Mouse (Mus musculus) liver (tissue): ENCODE measurements around the gene Fcgrt.
A peak's percentile ranks its signal among the peaks of the same experiment; 100 is the strongest.

Source experiments
- DNase-seq: peaks from one replicate; pipeline ENCODE4 v3.0.0-alpha.2; 2020; ENCODE audit warnings: mixed read lengths

The Fcgrt gene

DNA sequence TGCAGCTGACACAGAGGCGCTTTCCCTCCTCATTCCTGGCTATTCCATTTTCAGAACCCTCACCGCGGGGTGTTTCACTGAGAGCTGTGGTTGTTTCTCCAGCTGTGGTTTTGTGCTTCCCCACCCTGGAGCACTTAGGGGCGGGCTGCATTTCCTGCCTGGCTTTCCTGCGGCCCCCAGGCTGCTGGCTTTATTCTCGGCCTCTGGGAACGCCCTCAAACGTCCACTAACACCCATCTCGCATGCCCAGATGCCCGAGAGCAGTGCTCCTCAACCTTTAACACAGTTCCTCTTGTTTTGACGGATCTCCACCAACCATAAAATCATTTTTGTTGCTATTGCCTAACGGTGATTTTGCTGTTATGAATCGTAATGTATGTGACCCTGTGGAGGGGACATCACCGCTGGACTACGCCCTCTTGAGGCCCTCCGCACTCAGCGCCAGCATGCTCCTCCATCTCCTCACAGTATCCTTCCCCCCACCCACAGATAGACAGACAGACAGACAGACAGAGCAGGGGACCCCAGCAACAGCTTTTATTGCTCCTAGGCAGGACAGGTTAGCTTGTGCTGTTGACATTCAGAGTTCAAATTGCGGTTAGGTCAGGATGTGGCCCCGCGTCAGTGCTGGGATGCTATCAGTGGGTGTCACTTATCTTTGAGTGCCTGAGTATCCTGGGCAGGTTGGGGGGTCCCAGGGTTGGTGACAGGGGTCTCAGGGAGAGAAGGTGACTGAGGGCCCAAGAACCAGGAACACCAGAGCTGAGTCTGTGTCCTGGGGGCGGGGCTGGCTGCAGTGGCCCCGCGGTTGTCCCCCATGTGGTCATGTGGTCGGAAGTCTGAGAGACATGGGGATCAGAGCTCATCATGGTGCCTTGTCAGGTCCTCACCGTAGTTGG lies 21.0 kb downstream of the Fcgrt start:
- peak; percentile 56 for DNase-seq

DNA sequence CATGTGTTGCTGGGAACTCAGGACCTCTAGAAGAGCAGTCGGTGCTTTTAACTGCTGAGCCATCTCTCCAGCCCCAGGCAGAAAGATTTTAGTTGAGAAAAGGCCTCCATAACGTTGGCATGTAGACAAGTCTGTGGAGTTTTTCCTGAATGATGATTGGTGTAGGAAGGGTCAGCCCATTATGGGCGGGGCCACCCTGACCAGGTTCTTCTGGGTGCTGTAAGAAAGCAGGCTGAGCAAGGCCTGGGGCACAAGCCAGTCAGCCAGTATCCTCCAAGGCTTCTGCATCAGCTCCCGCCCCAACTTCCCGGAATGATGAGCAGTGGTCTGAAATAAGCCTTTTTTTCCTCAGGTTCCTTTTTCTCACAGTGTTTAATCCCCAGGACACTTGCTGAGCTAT lies 22.6 kb downstream of the Fcgrt start:
- no peak for DNase-seq

DNA sequence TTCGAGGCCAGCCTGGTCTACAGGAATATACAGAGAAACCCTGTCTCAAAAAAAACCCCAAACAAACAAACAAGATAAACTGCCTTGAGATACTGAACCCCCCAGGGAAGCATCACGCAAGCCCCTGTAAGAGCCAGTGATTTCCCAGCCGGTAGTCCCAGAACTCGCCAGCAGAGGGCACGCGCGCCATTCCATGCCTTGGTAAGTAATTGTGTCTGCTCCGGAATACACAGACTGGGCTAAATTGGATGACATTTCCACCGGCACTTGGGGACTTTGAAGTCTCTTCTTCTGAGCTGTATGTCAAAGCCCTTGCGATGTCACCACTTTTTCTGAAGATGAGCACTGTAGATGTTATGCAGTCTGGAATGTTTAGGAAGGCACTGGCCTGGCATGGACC lies 23.8 kb downstream of the Fcgrt start:
- DNase-seq: peak; percentile 88

DNA sequence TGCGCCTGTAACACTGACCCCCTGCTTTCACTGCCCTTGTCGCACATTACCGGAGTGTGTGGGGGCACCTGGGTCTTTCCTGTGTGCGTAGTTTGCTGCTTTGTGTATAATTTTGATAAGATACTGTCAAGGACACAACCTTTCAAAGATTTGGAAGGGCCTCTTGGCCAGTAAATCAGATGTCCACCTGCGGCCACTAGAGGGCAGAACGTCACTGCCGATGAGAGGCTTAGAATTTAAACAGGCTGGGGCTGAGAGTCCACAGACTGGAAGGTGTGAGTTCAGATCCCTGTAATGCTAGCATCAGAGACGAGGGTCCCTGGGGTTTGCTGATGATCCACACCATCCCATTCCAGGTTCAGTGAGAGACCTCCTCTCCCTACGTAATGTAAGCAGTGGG lies 25.1 kb downstream of the Fcgrt start:
- peak; percentile 78 for DNase-seq

DNA sequence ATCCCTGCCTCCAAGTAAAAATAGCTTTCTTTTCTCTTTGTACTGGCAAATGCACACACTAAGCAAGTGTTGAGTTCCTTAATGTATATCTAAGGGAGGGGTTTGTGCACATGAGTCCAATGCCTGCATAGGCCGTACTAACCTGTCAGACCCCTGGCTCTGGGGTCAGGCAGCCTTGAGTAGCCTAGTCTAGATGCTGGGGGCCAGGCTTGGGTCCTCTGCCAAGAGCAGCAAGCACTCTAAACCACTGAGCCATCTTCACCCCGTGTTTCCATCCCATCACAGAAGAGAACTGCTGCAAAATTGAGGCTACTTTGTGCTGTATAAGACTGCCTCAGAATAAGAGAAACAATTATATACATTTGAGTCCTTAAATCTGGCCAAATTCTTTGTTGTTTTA lies 25.8 kb downstream of the Fcgrt start:
- DNase-seq: no peak

DNA sequence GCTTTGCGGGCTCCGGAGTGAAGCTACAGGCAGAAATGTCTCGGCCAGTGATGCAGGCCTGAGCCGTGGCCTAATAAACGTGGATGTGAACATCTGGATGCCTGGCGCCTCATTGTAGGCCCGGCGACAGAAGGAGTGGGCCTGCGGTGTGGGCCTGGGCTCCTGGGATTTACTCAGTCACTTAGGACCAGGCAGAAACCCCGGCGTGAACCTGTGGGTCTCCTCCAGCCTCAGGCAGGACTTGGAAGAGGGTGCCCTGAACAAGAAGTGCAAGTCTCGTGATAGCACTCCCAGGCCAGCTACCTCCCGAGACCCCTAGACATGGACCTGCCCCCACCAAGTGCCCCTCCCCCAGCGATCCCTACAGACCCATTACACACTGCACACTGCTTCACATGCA lies 26.3 kb downstream of the Fcgrt start:
- no peak for DNase-seq

DNA sequence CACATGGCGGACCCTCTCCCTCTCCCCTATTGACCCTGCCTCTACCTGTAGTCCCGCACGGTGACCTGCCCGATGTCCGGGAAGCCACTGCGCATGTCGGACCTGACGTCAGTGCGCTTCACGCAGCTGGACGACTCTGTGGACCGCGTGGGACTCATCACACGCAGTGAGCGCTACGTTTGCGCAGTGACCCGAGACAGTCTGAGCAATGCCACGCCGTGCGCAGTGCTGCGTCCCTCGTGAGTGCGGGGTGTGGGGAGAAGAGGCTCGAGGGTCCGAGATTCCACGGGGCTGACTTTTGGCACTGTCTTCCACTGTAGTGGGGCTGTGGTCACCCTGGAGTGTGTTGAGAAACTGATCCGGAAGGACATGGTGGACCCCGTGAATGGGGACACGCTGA lies 27.1 kb downstream of the Fcgrt start:
- DNase-seq: no peak

DNA sequence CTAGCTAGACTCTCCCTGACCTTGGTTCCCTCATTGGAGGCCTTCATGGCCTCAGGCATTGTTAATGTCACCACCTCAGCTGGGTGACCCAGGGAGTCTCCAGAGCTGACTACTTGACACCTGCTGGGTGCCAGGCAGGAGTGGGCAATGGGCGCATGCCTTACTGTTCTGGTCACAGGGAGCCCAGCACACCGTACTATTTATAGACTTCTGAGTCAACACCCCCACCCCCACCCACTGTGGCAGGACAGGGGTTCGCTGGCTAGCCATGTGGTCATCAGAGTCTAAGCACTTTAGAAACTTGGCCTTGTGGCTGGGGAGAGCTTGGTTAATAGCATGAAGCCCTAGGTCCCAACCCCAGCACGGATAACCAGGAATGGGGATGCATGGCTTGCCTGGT lies 28.2 kb downstream of the Fcgrt start:
- DNase-seq: no peak

DNA sequence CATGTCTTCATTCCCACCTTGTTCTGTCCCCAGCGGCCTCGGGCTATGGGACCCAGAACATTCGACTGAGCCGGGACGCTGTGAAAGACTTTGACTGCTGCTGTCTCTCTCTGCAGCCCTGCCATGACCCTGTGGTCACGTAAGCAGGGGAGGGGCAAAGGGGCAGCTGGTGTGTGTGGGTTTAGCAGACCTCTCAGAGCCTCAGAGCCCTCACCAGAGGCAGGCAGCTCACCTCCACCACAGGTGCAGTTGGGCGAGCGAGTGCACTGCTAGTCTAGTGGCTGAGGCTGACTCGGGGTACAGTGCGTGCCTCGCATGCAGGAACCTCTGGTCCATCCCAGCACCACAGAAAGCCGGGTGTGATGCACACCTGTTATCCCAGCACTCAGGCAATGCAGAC lies 29.7 kb downstream of the Fcgrt start:
- no peak for DNase-seq

DNA sequence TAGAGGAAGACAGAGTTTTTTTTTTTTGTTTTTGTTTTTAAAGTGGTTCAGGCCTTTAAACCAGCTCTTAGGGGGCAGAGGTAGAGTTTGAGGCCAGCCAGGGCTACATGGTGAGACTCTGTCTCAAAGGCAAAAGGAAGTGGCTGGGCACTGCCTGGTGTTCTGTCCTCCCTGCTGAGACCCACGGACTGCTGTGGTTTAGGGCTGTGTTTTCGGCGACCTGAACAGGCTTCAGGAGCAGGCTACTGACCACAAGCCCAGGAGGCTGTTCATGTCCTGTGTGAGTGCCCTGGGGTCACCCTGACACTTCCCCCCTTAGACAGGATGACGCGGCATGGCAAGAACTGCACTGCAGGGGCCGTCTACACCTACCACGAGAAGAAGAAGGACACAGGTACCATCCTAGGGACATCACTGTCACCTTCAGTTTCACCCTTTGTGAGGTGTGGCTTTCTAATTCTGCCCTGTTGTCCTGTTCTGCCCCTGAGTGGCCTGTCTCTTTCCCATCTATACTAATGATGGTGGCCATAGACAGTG lies 30.4 kb downstream of the Fcgrt start:
- DNase-seq: no peak

DNA sequence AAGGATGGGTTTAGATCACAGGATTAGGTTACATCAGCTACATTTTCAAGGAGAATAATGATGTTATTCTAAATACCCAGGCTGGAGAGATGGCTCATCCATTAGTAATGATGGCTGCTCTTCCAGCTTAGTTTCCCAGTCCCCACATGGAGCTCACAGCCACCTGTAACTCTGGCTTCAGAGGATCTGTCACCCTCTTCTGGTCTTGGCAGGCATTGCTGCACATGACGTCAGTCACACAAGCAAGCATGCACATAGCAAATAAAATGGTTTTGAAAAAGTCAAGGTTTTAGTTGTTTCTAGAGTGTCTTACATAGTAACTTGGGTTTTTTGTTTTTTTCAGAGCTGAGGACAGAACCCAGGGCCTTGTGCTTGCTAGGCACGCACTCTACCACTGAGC lies 31.4 kb downstream of the Fcgrt start:
- DNase-seq: no peak

DNA sequence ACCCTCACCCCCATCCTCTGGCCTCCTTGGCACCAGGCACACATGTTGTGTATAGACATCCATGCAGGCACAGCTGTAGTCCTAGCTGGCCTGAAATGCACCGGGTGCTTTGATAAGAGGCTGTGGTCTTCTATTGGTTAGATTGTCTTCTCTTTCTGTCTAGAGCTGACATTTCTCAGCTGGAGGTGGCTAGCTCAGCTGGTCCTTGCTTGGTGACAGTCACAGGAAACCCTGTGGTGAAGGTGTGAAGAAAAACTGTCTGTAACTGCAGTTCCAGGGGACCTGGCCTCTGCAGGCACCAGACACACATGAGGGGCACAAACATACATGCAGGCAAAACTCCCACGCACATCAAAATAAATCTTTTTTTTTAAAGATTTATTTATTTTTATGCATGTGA lies 34.0 kb downstream of the Fcgrt start:
- DNase-seq: no peak

DNA sequence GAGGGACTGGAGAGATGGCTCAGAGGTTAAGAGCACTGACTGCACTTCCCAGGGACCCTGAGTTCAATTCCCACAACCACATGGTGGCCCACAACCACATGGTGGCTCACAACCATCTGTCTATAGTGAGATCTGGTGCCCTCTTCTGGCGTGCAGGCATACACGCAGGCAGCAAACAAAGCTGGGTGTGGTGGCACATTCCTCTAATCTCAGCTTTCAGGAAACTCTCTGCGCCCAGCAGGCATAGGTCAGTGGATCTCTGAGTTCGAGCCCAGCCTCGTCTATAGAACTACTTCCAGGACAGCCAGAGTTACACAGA lies 35.7 kb downstream of the Fcgrt start:
- peak; percentile 59 for DNase-seq

DNA sequence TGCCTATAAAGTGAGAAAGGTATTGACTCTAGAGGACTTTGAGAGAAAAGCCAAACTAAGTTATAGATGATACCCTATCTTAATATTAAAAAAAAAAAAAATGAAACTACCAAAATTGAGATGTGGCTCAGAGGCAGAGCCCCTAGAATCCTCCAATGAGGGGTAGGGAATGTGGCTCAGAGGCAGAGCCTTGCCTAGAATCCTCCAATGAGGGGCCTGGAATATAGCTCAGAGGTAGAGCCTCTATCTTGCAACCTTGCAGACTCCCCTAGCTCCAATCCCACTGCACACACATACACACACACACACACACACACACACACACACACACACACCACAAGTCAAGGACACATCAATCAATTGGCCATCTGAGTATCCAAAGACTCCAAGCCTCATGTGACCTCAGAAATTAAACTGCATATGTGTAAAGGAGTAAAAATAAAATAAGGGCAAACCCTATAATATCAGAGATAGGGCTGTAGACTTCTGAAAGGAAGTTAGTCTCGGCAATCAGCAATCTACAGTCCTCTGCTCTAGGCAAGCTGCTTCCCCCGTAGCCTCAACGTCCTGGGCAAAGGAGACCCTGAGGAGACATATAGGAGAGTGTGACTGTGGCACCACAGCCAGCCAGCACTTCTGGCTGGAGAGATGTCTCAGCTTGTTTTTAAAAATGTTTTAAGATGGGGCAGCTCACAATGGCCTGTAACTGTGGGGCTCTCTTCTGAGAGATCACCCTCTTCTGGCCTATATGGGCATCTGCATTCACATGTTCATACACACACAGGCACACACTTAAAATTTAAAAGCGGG lies 36.3 kb downstream of the Fcgrt start:
- DNase-seq: no peak

DNA sequence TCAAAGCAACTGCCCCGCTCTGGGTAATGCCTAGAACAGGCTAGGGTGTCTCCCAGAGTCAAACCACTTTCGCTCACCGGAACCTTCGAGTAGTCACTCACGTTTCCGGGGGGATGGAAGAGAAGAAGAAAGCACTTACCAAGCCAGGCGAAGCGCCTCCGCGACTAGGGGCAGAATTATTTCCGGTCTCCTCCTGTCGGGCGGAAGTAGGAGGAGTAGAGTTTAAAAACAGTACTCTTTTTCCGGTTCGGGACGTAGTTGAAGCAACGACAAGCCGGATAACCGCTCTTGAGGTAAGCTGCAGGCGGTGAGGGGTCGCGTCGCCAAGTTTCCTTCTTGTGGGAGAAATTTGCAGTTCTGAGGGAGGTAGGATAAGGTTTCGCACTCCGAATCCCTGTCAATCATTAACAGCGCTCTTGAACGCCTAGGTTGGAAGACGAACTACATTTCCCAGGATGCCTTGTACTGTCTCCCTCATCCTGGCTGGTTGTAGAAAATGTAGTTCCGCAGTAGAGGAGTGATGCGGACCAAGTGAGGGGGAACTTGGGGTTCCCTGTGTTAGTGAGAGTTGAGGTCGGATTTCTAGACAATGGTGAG lies 41.3 kb downstream of the Fcgrt start, which contains the start of the genes Nosip and Prrg2:
Gene Nosip (plus strand): TSS at position 191 of the 597 bp plus-strand sequence.
Gene Prrg2 (minus strand): TSS at position 439 of the 597 bp plus-strand sequence.
- peak; percentile 93 for DNase-seq

DNA sequence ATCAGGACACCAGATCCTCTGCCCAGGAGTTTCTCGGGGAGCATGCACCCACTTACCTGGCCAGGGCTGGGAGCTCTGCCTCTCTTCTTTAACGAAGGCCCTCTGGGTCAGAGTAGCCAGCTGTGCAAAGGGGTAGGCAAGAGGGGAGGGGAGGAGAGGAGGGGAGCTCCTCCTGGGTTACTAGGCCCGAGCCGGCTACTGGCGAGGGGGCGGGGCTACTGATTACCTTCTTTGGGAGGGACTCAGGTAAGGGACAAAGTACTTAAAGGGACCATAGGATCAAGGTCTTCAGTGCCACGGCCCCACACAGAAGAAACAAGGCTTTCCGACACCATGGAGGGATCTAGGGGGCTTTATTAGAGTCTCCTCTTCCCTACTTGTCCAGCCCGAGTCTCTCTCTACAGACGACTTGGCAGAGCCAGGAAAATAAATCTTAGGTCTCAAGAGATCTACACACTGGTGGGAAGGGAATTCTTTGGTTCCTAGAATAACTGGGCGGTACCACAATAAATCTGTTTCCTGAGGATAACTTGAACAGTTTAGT lies 42.0 kb downstream of the Fcgrt start:
- DNase-seq: peak; percentile 70

DNA sequence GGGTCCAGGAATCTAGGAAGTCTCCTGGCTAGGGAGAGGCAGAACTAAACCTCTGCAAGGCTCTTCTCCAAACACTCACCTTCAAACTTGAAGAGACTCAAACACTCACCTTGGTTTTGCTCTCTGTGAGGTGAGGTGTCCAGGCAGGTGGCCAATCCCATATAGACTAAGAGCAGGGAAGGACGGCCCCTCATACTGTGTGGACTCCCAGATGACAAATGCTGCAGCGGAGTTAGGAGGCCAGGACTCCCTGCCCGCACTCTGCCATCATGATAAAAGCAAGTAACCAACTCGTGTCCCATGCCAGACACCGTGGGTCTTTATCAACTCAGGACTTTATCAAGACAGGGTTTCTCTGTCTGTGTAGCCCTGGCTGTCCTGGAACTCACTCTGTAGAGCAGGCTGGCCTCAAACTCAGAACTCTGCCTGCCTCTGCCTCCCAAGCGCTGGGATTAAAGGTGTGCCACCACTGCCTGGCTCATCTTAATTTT lies 43.0 kb downstream of the Fcgrt start:
- no peak for DNase-seq

DNA sequence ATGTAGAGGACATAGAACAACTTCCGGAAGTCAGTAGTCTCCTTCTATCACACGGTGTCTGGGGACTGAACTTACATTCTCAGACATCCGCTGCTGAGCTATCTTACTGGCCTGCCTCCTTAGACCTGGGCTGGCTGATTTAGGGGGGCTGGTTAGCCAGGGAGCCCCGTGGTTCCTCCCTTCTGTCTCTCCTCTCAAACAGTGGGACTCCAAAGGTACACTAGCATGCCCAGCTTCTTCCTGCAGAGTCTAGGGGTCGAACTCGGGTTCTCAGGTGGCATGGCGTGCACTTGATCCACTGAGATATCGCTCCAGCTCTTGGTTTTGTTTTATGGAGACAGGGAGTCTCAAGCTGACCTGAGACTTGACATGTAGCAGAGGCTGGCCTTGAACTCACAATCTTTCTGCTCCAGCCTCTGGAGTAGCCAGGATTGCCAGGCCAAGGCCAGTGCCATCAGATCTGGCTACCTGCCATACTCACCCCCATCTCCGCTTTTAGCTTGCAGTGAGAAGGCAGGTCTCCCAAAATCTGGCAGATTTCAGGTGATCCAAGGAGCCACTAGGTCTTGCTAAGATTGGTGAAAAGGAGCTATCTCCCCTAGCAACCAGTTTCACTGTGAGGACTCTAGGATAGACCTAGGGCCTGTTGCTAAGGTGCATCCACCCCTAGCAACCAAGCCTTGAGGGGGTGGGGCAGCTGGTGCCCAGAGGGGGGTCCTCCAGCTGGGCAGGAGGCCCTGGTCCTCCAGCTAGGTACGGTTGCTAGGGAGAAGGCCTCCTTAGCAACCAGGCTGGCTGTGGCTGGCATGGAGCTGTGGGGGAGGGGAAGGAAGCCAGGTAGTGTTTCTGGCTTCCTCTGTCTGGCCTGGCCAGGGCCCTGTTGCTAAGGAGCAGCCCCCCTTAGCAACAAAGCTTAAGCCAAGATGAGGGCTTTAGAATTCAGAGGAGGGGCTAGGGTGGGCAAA lies 44.8 kb downstream of the Fcgrt start:
- DNase-seq: no peak

DNA sequence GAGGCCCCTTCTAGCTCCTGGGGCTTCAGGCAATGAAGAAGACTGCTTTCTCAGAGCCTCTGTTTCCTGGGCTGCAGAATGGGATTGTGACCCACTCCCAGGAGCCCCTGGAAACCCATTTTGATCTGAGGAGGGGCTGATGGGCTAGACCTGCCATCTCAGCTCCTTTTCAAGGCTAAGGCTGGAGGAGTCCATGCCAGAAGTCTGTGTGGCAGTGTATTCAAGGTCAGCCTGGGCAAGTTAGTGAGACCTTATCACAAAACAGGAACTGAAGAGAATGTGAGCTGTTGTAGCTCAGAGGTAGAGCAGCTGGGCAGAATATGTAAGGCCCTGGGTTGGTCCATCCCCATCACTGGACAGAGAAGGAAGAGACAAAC lies 46.7 kb downstream of the Fcgrt start:
- DNase-seq: no peak

DNA sequence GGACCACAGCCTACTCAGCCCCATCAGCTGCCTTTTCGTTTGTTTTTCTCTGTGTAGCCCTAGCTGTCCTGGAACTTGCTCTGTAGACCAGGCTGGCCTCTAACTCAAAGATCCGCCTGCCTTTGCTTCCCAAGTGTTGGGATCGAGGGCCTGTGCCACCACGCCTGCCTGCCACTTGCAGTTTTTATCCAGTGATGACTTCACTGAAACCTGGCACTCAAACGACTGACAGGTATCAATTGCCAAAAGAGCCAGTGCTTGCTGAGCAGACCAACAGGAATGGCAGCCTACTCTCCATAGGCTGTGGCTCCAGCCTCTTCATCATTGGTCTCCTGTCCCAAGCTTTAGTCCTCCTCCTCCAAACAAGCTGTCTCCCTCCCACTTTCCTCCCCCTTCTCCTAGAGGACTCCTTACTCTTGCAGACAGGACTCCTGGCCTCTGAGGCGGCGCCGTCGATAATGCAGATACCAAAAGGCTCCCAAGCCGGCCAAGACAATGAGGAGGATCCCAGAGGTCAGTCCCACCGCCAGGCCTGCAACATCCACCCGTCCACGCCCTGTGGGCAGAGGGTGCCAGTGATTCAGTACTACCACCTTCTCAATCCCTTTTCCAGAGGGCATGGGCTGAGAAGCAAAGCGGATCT lies 47.2 kb downstream of the Fcgrt start:
- no peak for DNase-seq

DNA sequence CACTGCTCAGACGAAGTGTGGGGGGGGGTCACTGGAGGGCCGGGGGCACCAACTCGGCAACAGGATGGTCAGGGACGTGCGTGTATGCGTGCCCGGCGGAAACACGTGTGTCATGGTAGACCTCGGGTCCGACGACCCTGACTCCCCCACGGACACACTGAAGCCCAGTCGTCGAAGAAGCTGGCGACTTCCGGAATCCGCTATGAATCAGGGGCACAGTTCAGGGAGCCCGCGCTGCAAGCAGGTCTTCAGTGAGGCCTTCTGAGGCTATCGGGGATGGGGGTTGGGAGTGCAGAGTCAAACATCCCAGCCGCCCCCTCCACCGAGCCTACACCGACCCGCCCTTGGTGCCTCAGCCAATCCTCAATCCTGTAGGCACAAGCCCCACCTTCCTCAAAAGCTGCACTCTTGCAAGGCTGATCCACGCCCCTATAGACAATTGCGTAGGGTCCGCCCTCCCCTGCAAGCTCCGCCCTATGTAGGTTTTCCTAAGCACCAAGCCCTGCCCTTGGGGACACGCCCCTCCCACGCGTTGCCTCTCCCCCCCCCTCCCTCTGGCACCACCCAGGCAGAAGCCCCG lies 49.6 kb downstream of the Fcgrt start:
- peak; percentile 96 for DNase-seq
